Mouse (Mus musculus) activated CD4-positive, CD25-positive, alpha-beta regulatory T cell (primary cell): Measurements from ENCODE around the gene Esp16. TPM values are rescaled to one million over a fixed set of nuclear protein-coding genes. Genes with fewer than 3 reads are reported as not detected.

Source experiments
- polyA plus RNA-seq, 2 experiments: library from polyadenylated mRNA; unstranded; fragments of 100-300 nt; shearing (Covaris generic); gene quantifications; one replicate each; pipeline ENCODE4 v1.2.1; 2017

Gene Esp16
- polyA plus RNA-seq, result not detected

GRCm38 (mm10) chr17:39535842-39536241, at the start of gene Esp16:
Esp16 (plus strand) TSS chr17:39536142.

Other genes starting within 250 kb of the Esp16 start
- not detected for gene Esp18, start 129.8 kb upstream of the Esp16 start, polyA plus RNA-seq
- gene Esp15, start 104.8 kb downstream of the Esp16 start, polyA plus RNA-seq, result under 1 TPM in 1 of 2 experiments, not detected in 1; 0.37 TPM